Mouse (Mus musculus): ENCODE data around the gene Robo1. TPM values are rescaled to one million over a fixed set of nuclear protein-coding genes. Genes with fewer than 3 reads are reported as not detected.

The Robo1 gene
- polyA plus RNA-seq, 1 experiment from 2014 or later: 54.0 TPM

DNA sequence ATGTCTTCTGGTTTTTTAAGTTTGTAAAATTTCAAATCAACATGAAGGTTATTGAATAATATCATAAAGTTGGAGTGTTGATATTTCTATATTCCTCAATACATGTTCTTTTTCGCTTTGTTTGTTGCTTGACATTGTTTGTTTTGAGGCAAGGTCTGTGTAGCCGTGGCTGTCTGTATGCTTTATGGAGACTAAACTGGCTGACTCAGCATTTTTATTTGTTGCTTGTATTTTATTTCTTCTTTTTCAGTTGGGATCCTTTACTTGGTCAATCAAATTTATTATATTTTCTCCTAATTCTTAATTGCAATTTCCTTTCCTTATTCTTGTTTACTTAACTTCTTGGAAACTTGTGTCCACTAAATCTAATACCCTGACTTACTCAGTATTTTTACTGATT, 775.0 kb downstream of the Robo1 start:
- 89% methylated on average over 2 of the region's 2 CpGs for WGBS

More for the DNA sequence above, 775.0 kb downstream of the Robo1 start:
- no peaks in the 10 kb centered on the region for H3K27me3 ChIP-seq
- no peak overlapping the region for H3K27ac ChIP-seq (replicated peaks)
- H3K9me3 ChIP-seq: no peaks in the 10 kb centered on the region
- no peak for ATAC-seq (replicated peaks)
- no peaks in the 10 kb centered on the region for H3K4me1 ChIP-seq
- H3K36me3 ChIP-seq: no peaks in the 10 kb centered on the region
- H3K4me3 ChIP-seq: no peak overlapping the region
- H3K9ac ChIP-seq (replicated peaks): no peak overlapping the region
- no peak overlapping the region for H3K4me2 ChIP-seq (replicated peaks)
